Mouse (Mus musculus): ENCODE results near the gene Nucks1. TPM values are rescaled to one million over a fixed set of nuclear protein-coding genes. Genes with fewer than 3 reads are reported as not detected.

The Nucks1 gene
- polyA plus RNA-seq, 1 experiment from 2014 or later: 59.4 TPM

GRCm38 (mm10) chr1:131910674-131911558 is 582 bp downstream of the Nucks1 start:
- peaks cover 13% of the 10 kb centered on the region for H3K27me3 ChIP-seq (replicated peaks; ENCODE audit: control insufficient read depth, insufficient read depth, low read length)
- peak; percentile 67 for ATAC-seq
- H3K36me3 ChIP-seq (ENCODE audit: control insufficient read depth, insufficient read depth): no peaks in the 10 kb centered on the region
- under 1% methylated on average over 80 of the region's 88 CpGs for WGBS
- peaks cover 16% of the 10 kb centered on the region for H3K4me1 ChIP-seq (replicated peaks; ENCODE audit: control insufficient read depth, insufficient read depth, low read length)
- H3K9me3 ChIP-seq (ENCODE audit: control insufficient read depth, low read length): no peaks in the 10 kb centered on the region
- peak overlapping the region; percentile 79 for H3K4me2 ChIP-seq (ENCODE audit: low read length)
- peak overlapping the region; percentile 99 for H3K27ac ChIP-seq (ENCODE audit: low read length)
- peak overlapping the region; percentile 96 for H3K4me3 ChIP-seq (replicated peaks; ENCODE audit: low read length)
- H3K9ac ChIP-seq (replicated peaks; ENCODE audit: low read depth, low read length): peak overlapping the region; percentile 94

DNA sequence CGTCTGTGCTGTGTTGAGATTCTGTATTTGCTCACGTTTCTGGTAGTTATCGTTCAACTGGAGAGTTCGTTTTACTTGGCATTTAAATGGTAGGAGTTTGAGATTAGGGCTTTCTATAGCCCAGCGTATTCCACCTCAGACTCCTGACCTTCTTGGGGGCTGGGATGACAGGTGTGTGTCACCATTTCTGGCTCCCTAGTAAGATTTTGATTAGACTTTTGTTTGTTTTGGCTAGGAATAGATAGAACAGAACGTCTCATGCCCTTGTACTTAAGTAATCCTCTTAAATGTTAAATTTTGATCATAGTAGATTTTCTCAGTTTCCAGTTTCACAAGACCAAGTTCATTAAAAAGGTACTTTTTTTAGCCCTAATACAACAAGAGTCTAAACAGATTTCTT is 7.3 kb downstream of the Nucks1 start:
- peaks cover 5% of the 10 kb centered on the region for H3K4me1 ChIP-seq (replicated peaks; ENCODE audit: control insufficient read depth, insufficient read depth, low read length)
- ATAC-seq: no peak
- H3K27ac ChIP-seq (ENCODE audit: low read length): no peak overlapping the region
- 61% methylated on average over 6 of the region's 6 CpGs for WGBS
- no peak overlapping the region for H3K4me3 ChIP-seq (replicated peaks; ENCODE audit: low read length)
- no peaks in the 10 kb centered on the region for H3K27me3 ChIP-seq (replicated peaks; ENCODE audit: control insufficient read depth, insufficient read depth, low read length)
- H3K9ac ChIP-seq (replicated peaks; ENCODE audit: low read depth, low read length): no peak overlapping the region
- H3K4me2 ChIP-seq (ENCODE audit: low read length): no peak overlapping the region
- peaks cover 16% of the 10 kb centered on the region for H3K36me3 ChIP-seq (ENCODE audit: control insufficient read depth, insufficient read depth)
- H3K9me3 ChIP-seq (ENCODE audit: control insufficient read depth, low read length): no peaks in the 10 kb centered on the region

DNA sequence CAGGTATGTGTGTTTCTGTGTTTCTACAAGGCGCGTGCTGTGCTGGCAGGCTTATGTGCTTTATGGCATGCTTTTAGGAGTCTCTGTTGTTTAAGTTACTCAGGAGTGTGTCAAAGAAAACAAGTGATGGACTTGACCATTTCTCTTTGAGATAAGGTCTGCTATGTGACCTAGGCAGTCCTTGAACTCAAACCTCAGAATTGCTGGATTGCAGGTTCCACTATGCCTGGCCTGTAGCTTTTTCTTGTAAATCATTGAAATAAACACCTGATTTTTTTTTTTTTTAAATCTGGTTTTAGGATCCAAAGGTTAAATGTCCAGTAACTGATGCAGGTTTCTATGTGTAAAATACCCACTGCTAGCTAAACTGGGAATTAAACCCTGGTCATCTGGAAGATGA is 8.7 kb downstream of the Nucks1 start:
- no peak overlapping the region for H3K27ac ChIP-seq (ENCODE audit: low read length)
- peaks cover 20% of the 10 kb centered on the region for H3K36me3 ChIP-seq (ENCODE audit: control insufficient read depth, insufficient read depth)
- no peaks in the 10 kb centered on the region for H3K27me3 ChIP-seq (replicated peaks; ENCODE audit: control insufficient read depth, insufficient read depth, low read length)
- no peak overlapping the region for H3K9ac ChIP-seq (replicated peaks; ENCODE audit: low read depth, low read length)
- WGBS: 95% methylated on average over 2 of the region's 2 CpGs
- H3K4me2 ChIP-seq (ENCODE audit: low read length): no peak overlapping the region
- H3K4me3 ChIP-seq (replicated peaks; ENCODE audit: low read length): no peak overlapping the region
- ATAC-seq: no peak
- peaks cover 2% of the 10 kb centered on the region for H3K4me1 ChIP-seq (replicated peaks; ENCODE audit: control insufficient read depth, insufficient read depth, low read length)
- no peaks in the 10 kb centered on the region for H3K9me3 ChIP-seq (ENCODE audit: control insufficient read depth, low read length)

DNA sequence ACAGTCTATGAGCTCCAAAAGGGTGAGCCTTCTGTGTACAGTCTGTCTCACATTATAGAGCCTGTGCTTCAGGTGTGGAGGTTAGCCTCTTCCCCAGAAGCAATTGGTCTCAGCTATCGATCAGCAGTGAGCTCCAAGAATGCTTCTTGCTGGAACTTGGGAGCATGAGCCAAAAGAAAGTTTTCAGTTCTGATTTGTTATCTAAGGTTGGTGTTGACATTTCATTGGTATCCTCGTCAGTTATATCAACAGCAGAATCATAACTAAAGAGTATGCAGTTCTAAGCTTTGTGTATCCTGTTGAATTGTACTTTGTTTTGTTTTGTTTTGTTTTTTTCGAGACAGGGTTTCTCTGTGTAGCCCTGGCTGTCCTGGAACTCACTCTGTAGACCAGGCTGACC is 11.8 kb downstream of the Nucks1 start:
- no peak for ATAC-seq
- H3K36me3 ChIP-seq (ENCODE audit: control insufficient read depth, insufficient read depth): peaks cover 42% of the 10 kb centered on the region

DNA sequence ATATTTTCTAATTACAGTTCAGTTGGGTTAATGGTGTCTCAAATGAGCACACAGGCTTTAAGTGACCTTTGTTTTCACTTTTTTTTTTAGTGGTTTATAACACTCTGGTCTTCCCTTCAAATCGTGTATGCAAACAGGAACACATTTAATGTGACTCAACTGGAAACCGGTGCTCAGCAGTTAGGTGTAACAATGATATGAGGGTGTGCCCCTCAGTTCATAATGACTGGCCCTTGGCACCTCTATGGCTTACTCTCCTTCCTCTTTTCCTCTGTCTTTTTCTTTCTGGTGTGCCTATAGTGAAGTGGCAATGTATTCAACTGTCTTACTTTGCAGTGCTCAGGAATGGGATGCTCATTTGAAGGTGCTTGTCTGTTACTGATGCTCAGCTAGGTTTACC is 23.1 kb downstream of the Nucks1 start:
- Histone ChIP-seq H3K36me3 (ENCODE audit: control insufficient read depth, insufficient read depth) (peaks cover 25% of the 10 kb centered on the region), H3K4me2 (ENCODE audit: low read length) (no peak overlapping the region), H3K9ac (replicated peaks; ENCODE audit: low read depth, low read length) (no peak overlapping the region), H3K4me1 (replicated peaks; ENCODE audit: control insufficient read depth, insufficient read depth, low read length) (no peaks in the 10 kb centered on the region), H3K9me3 (ENCODE audit: control insufficient read depth, low read length) (no peaks in the 10 kb centered on the region), H3K4me3 (replicated peaks; ENCODE audit: low read length) (no peak overlapping the region), H3K27ac (ENCODE audit: low read length) (no peak overlapping the region), H3K27me3 (replicated peaks; ENCODE audit: control insufficient read depth, insufficient read depth, low read length) (no peaks in the 10 kb centered on the region)
- WGBS: 84% methylated on average over 2 of the region's 2 CpGs
- ATAC-seq: no peak

More for the DNA sequence above, 11.8 kb downstream of the Nucks1 start:
- H3K9ac ChIP-seq (replicated peaks; ENCODE audit: low read depth, low read length): no peak overlapping the region
- no peak overlapping the region for H3K4me3 ChIP-seq (replicated peaks; ENCODE audit: low read length)
- H3K4me1 ChIP-seq (replicated peaks; ENCODE audit: control insufficient read depth, insufficient read depth, low read length): peaks cover 2% of the 10 kb centered on the region; the same call in 1 of the 2 replicates
- H3K27ac ChIP-seq (ENCODE audit: low read length): no peak overlapping the region
- WGBS: 94% methylated on average over 3 of the region's 3 CpGs
- no peaks in the 10 kb centered on the region for H3K9me3 ChIP-seq (ENCODE audit: control insufficient read depth, low read length)
- no peak overlapping the region for H3K4me2 ChIP-seq (ENCODE audit: low read length)
- no peaks in the 10 kb centered on the region for H3K27me3 ChIP-seq (replicated peaks; ENCODE audit: control insufficient read depth, insufficient read depth, low read length)

GRCm38 (mm10) chr1:131937659-131938305 is 27.4 kb downstream of the Nucks1 start:
- WGBS: 40% methylated on average over 6 of the region's 6 CpGs
- no peaks in the 10 kb centered on the region for H3K4me1 ChIP-seq (replicated peaks; ENCODE audit: control insufficient read depth, insufficient read depth, low read length)

DNA sequence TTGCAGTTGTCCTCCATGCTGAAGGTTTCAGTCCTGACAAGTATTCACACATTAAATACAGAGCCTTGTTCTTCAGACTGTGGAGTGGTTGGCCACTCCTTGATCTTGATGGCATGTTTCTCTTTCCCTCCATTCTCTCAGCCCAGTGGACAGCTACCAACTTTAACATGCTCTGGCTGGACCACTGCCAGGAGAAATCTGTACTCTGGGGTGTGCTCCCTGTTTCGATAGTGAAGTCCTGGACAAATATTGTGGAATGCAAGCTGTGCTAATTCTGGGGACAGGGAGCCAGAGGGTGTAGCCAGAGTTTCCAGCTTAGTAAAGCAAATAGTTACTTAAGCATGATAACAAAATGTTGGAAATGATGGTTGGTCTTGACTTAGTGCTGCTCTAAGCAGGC is 28.5 kb downstream of the Nucks1 start:
- H3K9ac ChIP-seq (replicated peaks; ENCODE audit: low read depth, low read length): no peak overlapping the region
- H3K9me3 ChIP-seq (ENCODE audit: control insufficient read depth, low read length): no peaks in the 10 kb centered on the region
- H3K4me3 ChIP-seq (replicated peaks; ENCODE audit: low read length): no peak overlapping the region
- no peaks in the 10 kb centered on the region for H3K36me3 ChIP-seq (ENCODE audit: control insufficient read depth, insufficient read depth)
- H3K4me1 ChIP-seq (replicated peaks; ENCODE audit: control insufficient read depth, insufficient read depth, low read length): no peaks in the 10 kb centered on the region
- WGBS: 67% methylated on average over 1 of the region's 1 CpGs
- no peak overlapping the region for H3K27ac ChIP-seq (ENCODE audit: low read length)
- no peak for ATAC-seq
- no peak overlapping the region for H3K4me2 ChIP-seq (ENCODE audit: low read length)
- H3K27me3 ChIP-seq (replicated peaks; ENCODE audit: control insufficient read depth, insufficient read depth, low read length): no peaks in the 10 kb centered on the region

More at GRCm38 (mm10) chr1:131937659-131938305, 27.4 kb downstream of the Nucks1 start:
- Histone ChIP-seq H3K27ac (ENCODE audit: low read length) (no peak overlapping the region), H3K9ac (replicated peaks; ENCODE audit: low read depth, low read length) (no peak overlapping the region), H3K36me3 (ENCODE audit: control insufficient read depth, insufficient read depth) (no peaks in the 10 kb centered on the region; the same call in 1 of the 2 replicates), H3K9me3 (ENCODE audit: control insufficient read depth, low read length) (no peaks in the 10 kb centered on the region), H3K4me3 (replicated peaks; ENCODE audit: low read length) (no peak overlapping the region), H3K4me2 (ENCODE audit: low read length) (no peak overlapping the region), H3K27me3 (replicated peaks; ENCODE audit: control insufficient read depth, insufficient read depth, low read length) (no peaks in the 10 kb centered on the region)
- peak; percentile 26; the same call in 1 of the 2 replicates for ATAC-seq

- ATAC-seq: no peak
- H3K4me2 ChIP-seq (ENCODE audit: low read length): no peak overlapping the region
- no peaks in the 10 kb centered on the region for H3K4me1 ChIP-seq (replicated peaks; ENCODE audit: control insufficient read depth, insufficient read depth, low read length)
Measured at GRCm38 (mm10) chr1:131940711-131941244, 30.4 kb downstream of the Nucks1 start.

GRCm38 (mm10) chr1:131941501-131941900 is 31.2 kb downstream of the Nucks1 start:
- ATAC-seq: no peak
- Histone ChIP-seq H3K4me1 (replicated peaks; ENCODE audit: control insufficient read depth, insufficient read depth, low read length) (no peaks in the 10 kb centered on the region), H3K9ac (replicated peaks; ENCODE audit: low read depth, low read length) (no peak overlapping the region), H3K9me3 (ENCODE audit: control insufficient read depth, low read length) (no peaks in the 10 kb centered on the region), H3K27ac (ENCODE audit: low read length) (no peak overlapping the region), H3K4me2 (ENCODE audit: low read length) (no peak overlapping the region), H3K36me3 (ENCODE audit: control insufficient read depth, insufficient read depth) (no peaks in the 10 kb centered on the region), H3K4me3 (replicated peaks; ENCODE audit: low read length) (no peak overlapping the region), H3K27me3 (replicated peaks; ENCODE audit: control insufficient read depth, insufficient read depth, low read length) (no peaks in the 10 kb centered on the region)
- 100% methylated on average over 1 of the region's 1 CpGs for WGBS

More at GRCm38 (mm10) chr1:131940711-131941244, 30.4 kb downstream of the Nucks1 start:
- WGBS: 52% methylated on average over 2 of the region's 2 CpGs
- Histone ChIP-seq H3K4me3 (replicated peaks; ENCODE audit: low read length) (no peak overlapping the region), H3K27ac (ENCODE audit: low read length) (no peak overlapping the region), H3K27me3 (replicated peaks; ENCODE audit: control insufficient read depth, insufficient read depth, low read length) (no peaks in the 10 kb centered on the region), H3K36me3 (ENCODE audit: control insufficient read depth, insufficient read depth) (no peaks in the 10 kb centered on the region), H3K9ac (replicated peaks; ENCODE audit: low read depth, low read length) (no peak overlapping the region), H3K9me3 (ENCODE audit: control insufficient read depth, low read length) (no peaks in the 10 kb centered on the region)
